Mouse (Mus musculus): Measurements from ENCODE around the gene Ccdc173.
"Not testable (repeated sequence)": the region's sequence is repeated elsewhere in the genome, so short reads cannot be mapped to it uniquely, and the experiment has no call there.

Gene Ccdc173

GRCm38 (mm10) chr2:69789429-69790069 lies at the start of gene Ccdc173, which contains the start of gene Phospho2:
Gene Ccdc173, minus strand, starts transcription at chr2:69789575.
Gene Phospho2, plus strand, starts transcription at chr2:69789623.
- peak; percentile 99 for DNase-seq

DNA sequence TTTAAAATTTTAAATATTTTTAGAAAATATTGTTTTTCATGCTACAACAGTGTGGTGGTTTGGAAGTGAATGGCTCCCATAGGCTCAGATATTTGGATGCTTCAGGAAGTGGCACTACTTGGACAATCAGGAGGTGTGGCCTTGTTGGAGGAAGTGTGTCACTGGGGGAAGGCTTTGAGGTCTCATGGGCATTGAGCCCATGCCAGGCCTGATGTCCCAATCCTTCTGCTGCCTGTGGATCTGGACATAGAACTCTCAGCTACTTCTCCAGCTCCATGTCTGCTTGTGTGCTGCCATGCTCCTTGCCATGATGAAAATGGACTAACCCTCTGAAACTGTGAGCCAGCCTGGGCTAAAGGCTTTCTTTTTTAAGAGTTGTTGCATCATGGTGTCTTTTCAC lies 49.3 kb upstream of the Ccdc173 start:
- no peak for DNase-seq

DNA sequence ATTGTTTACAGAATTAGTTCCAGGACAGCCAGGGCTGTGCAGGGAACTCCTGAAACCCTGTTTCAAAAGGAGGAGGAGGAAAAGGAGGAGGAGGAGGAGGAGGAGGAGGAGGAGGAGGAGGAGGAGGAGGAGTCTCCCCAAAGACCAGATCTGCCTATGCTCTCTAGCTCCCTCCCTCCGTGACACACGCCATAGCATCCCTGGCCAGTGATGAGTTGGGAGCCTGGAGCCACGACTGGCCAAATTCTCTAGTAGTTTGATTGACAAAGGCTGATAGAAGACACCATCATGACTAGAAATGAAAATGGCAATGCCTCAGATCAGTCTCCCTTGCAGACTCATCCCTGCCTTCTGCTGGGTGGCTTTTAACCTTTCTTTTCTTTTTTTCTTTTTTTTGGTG lies 48.6 kb upstream of the Ccdc173 start:
- no peak for DNase-seq

- DNase-seq = no peak
These were observed 48.0 kb upstream of the Ccdc173 start for GRCm38 (mm10) chr2:69837244-69837967.

DNA sequence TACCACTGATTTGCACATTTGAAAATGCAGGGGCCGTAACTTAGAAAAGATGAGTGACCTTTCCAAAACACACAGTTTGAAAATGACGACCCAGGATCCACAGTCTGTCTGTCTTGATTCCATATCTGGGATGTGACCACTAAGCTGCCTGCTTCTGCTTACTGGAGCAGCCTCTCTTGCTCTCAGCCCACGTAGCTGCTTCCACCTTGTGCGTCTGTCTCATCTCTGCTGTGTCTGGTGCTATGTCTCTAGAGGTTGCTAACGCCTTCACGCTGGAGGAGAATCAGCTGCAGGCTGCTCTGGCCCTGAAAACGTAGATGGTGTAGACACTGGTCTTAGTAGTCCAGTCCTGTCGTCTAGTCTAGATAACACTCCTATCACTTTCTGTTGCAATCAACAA lies 40.7 kb upstream of the Ccdc173 start:
- no peak for DNase-seq

DNA sequence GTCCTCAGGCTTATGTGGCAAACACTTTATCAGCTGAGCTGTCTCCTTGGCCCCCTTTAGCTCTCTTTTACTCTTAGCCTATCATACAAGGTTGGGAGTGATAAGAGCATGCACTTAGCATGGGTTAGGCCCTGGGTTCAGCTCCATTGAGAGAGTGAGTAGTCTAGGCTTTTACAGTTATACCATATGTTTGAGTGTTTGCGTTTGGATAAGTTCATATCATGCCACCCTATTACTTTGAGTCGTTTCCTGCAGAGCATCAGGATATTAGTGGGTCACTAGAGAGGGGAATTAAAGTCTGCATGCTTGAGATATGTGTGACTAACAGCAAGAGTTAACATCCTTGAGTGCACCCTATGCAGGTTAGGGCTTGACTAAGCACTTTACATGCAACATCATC lies 40.3 kb upstream of the Ccdc173 start:
- no peak for DNase-seq

DNA sequence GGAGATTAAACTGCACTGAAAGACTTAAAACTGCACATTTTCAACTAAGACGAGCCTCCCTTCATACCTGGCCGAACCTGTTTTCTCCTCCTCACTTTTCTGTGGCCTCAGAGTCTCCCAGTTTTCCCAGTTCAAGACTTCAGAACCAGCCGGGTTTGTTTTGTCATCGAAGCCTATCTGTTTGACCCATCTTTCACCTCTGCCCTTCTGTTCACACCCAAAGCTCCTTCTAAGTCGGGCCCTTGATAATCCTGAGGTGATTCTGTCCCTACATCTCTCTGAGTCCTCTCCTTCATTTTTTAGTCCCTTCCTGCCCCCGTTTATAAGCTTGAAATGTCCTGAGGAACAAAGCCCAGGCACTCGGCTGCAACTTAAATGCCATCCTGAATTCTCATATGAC lies 38.7 kb upstream of the Ccdc173 start:
- no peak for DNase-seq

DNA sequence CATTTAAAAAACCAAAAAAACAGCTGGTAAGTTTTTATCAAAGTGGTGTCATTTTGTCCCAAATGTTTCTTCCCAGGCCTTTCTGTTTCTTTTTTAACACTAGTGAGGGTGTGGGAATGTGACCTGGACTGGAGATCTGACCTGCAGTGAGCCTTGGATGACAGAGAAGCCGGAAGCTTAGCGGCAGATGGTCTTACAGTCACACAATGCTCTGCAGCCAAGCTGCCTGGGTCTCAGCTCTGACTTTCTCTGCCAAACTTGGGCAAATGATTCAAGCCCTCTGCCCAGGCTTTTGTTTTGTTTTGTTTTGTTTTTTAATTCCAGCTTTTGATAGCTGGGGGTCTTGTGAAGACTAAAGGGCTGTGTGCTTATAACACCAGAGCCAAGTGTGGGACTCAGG lies 37.0 kb upstream of the Ccdc173 start:
- DNase-seq = peak; percentile 76 to 80

DNA sequence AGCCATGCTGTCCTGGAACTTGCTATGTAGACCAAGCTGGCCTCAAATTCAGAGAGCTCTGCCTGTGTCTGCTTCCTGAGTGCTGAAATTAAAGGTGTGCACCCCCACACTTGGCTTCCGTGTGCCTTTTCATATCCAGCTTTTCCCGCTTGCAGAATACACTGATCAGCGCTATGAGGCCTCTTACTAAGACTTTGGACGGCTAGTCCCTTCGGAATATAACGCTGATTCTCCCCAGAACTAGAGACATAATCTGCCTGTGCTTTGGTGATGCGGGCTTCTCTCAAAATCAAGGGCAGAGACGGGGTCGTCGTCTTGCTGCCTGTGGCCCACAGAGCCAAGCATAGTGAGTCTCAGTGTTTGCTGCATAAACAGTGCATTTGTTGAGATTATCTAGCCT lies 36.5 kb upstream of the Ccdc173 start:
- DNase-seq = peak; percentile 31 to 43

GRCm38 (mm10) chr2:69823129-69823677 lies 33.8 kb upstream of the Ccdc173 start:
- peak; percentile 78 to 85 for DNase-seq

DNA sequence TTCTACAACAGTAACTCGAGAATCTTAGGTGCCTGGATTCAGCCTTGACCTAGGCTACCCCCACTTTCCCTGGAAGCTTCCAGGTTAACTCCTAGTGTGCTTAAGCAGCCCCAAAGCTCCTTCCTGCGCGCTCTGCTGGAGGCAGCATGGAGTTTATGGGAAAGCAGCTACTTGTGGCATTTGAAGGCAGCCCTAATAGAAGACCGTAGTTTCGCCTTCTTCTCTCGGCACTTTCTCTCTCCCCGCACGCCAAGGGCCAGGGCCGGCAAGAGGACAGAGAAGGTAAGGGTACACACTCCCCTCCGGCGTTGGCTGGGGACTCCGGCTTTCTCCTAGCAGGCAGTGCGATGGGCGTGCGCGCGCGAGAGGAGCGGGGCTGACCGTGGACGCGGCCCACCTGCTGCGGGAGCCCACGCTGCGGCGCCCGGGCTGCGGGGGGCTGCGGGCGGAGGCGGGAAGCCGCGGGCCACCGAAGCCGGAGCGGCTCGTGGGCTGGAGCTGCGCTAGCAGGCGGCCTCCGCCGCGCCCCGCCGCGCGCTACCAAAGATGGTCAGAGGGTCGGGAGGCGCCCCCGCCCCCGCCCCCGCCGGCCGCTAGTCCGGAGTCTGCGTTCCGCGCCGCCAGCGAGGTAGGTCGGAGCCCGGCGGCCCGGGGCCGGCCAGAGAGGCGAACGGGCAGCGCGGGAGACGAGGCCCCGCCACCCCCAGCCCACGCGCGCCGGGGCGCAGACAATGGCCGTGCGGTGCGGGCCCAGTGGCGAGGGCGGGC lies 33.2 kb upstream of the Ccdc173 start:
- peak; percentile 79 to 80 for DNase-seq

DNA sequence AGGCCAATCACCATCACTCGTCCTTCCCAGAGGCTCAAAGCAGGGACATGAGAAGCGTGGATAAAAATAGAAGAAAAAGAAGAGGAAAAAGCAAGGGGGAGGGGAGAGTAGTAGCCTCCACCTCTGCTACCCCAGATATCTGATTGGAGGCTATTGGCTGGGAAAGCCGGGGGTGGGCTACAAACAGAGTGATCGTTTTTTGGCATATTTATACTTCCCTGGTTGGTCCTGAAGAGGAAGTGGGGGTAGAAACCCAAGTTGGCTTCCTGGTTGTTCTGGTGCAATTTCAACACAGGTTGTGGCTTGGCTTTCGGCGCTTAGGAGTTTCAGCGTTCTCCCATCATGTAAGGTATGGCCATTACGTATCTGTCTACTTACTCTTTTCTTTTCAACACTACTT lies 32.3 kb upstream of the Ccdc173 start, which contains the start of gene Klhl23:
Gene Klhl23, plus strand, starts transcription at position 234 of the 400 bp plus-strand sequence.
- peak; percentile 20 to 24 for DNase-seq

- no peak for DNase-seq
These were observed 30.8 kb upstream of the Ccdc173 start for GRCm38 (mm10) chr2:69820201-69820600.

- DNase-seq = no peak
These were observed 29.1 kb upstream of the Ccdc173 start for GRCm38 (mm10) chr2:69818350-69819085.

DNA sequence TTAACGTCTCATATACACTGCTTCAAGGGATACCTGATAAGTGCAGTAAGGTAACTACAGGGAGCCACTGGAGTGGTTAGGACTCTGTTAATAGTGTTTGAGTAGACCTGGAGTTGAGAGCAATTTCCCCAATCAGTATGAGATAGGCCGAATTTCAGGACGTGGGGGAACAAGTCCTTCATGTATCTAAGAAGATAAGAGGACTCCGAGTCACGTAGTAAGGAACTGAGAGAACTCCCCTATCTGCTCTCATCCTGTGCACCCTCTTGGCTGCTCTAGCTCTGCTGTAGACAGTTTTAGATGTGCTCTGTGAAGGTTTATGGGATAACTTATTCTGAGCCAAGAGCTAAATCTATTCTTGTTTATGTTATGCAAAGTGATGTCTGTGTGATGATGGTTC lies 27.2 kb upstream of the Ccdc173 start:
- DNase-seq = no peak

GRCm38 (mm10) chr2:69811349-69811748 lies 22.0 kb upstream of the Ccdc173 start:
- not testable (repeated sequence) for DNase-seq

GRCm38 (mm10) chr2:69810169-69810568 lies 20.8 kb upstream of the Ccdc173 start:
- DNase-seq = no peak

DNA sequence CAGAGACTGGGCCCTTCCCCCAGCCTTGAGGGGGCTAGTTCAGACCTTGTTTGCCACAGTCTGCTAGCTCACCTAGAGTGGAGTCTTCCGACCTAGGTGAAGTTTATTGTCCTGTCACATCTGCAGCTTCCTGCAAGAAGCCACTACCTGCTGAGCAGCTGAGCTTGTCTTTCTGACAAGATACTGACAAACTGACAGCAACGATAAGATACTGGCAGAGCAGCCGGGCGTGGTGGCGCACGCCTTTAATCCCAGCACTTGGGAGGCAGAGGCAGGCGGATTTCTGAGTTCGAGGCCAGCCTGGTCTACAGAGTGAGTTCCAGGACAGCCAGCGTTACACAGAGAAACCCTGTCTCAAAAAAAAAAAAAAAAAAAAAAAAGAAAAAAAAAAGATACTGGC lies 15.3 kb upstream of the Ccdc173 start:
- not testable (repeated sequence) for DNase-seq

GRCm38 (mm10) chr2:69803756-69804155 lies 14.4 kb upstream of the Ccdc173 start:
- no peak for DNase-seq

- DNase-seq = peak; percentile 73 to 74
These were observed 13.5 kb upstream of the Ccdc173 start for GRCm38 (mm10) chr2:69802911-69803312.

DNA sequence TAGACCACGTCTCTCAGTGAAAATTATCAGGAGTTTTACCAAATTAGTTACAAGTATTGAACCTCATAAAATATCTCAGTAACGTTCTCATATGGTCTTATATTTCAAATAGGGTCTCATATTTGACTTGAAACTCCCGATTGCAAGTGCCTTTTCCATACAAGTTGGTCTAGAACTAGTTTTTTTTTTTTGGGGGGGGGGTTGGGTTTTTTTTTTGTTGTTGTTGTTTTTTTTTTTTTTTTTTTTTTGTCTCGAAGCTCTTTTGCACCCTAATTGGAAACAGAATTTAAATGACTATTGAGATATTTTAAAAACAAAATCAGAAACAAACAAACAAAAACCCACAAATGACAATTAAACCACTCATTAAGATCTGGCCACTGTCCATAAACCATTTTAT lies 1.3 kb upstream of the Ccdc173 start:
- DNase-seq = no peak

DNA sequence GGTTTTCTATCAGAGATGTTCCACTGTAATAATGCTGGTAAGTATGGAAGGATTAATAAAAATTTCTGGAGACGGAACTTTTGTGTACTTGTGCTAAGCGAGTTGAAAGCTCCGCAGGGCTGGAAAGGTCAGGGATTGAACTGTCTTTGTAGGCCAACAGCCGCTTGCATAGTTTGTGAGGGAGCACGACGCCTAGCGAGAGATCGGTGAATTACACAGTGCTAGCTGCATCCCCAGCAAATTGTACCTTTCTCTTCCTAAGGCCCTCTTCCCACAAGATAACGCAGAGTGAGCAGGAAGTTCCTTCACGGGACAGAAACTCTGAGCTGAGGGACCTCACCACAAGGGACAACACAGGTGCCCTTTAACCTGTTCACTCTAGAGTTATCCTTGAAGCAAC lies 910 bp upstream of the Ccdc173 start:
- peak; percentile 90 to 91 for DNase-seq

DNA sequence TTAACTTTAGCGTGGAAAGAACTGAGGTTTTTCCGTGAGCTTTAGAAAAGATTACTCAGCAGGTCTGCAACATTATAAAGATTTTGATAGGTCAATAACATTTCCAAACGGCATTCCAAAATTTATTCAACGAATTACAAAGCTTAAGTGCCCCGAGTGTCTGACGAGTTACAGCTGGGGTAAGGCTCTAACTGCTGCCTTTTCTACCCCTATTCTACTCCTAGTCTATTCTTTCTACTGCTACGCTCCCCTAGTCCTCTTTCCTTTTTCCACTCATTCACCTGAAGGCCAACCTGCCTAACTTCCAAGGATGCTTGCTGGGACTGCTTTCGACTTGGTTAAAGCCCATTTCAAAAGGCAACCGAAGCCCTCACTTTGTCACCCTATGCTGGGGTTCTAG lies 401 bp downstream of the Ccdc173 start:
- no peak for DNase-seq

Data from cerebellum, postnatal 10 days (tissue).